Mouse (Mus musculus): Measurements from ENCODE around the gene Fabp6.

DNA sequence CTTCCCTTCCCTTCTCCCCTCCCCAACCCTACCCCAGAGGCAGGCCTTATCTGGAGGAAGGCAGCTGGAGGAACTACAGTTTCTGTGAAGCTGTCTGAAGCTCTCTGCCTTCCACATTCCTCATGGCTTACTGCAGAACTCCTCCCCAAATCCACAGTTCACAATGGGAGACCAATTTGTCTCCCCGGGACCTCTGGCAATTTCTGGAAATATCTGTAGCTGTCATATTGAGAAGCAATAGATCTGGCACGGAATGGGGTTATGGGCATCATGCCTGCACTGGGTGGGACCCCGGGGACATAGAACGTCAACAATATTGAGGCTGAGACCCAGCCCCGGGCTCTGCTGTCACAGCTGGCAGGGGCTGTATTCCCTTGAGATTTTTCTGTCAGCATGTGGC is 16.6 kb upstream of the Fabp6 start:
- no peak for TF ChIP-seq TCF12 (IDR thresholded peaks at IDR 0.05; ENCODE audit: low read depth, low read length)
- no peak for TF ChIP-seq HCFC1 (IDR thresholded peaks at IDR 0.05; ENCODE audit: low read depth, low read length)
- no peak for TF ChIP-seq POLR2A (IDR thresholded peaks at IDR 0.05; ENCODE audit: low read depth, low read length)
- TF ChIP-seq MYC (IDR thresholded peaks at IDR 0.05; ENCODE audit: low read depth, low read length): no peak
- TF ChIP-seq SMC3 (IDR thresholded peaks at IDR 0.05; ENCODE audit: low read depth, low read length): no peak
- TF ChIP-seq CTCF (conservative IDR thresholded peaks at IDR 0.05 in 1 of 2, IDR thresholded peaks at IDR 0.05 in 1 of 2; ENCODE audit: low read depth in 2 of 2, low read length in 2 of 2): no peak
- no peak for TF ChIP-seq EP300 (IDR thresholded peaks at IDR 0.05; ENCODE audit: low read length)
- no peak for TF ChIP-seq MEF2A (IDR thresholded peaks at IDR 0.05; ENCODE audit: borderline replicate concordance, low read depth, low read length)
- TF ChIP-seq TBP (conservative IDR thresholded peaks at IDR 0.05; ENCODE audit: low read depth, low read length): no peak
- TF ChIP-seq ELF1 (IDR thresholded peaks at IDR 0.05; ENCODE audit: low read depth, low read length): no peak

Measured in CH12.LX (cell line).